Mouse (Mus musculus): ENCODE data around the gene Actr1a. TPM values are rescaled to one million over a fixed set of nuclear protein-coding genes. Genes with fewer than 3 reads are reported as not detected.

Gene Actr1a
- polyA plus RNA-seq (2014; fragmentation: Nextera tagmentation; extraction: Ambion mirVana) = 320 and 344 TPM in 2 replicates

DNA sequence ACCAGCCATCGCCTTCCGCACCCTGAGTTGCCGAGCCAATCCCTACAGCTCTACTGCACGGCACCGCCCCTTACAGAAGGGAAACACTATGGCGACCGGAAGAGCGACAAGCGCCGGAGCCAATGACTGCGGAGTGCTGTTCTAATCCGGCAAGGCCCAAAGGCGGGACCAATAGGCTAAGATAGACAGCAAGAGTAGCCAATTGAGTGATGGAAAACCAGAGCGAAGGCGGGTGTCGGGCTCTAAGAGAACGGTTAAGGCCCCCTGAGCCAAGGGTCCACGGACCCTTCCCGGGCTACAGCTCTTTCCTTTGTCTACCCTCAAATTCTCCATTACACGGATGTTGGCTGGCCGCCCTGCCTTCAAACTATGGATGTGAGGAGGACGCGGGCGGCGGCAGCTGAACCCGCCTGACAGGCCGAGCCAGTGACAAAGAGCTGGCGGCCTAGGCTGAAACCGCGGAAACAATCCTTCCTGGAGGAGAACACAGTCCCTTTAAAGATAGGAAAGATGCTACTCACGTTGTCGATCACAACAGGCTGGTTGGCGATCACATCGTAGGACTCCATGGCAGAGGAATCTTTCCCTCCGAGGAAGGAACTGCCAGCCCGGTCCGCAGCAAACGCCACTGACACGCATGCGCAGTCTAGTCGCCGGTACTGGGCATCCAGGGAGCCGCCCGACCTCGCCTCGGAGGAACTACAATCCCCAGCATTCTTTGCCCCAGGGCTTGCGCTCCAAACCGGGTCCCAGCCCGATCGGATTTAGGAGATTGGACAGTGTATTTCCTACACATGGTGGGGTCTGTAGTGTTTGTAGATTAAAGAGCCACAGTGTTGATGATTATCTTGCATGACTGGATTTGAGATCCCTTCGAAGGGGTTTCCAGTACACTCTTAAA is at the start of gene Actr1a:
Actr1a (minus strand) TSS at position 640 of the 901 bp plus-strand sequence.
- Histone ChIP-seq H3K4me2 (ENCODE audit: low read depth, low read length) (peak within 1 kb of the TSS; percentile 94), H3K9ac (replicated peaks; ENCODE audit: low read depth, low read length) (peak within 1 kb of the TSS; percentile 85), H3K4me3 (ENCODE audit: low read depth, low read length) (peak within 1 kb of the TSS; percentile 79), H3K27ac (ENCODE audit: low read depth, low read length) (peak within 1 kb of the TSS; percentile 89), H3K36me3 (ENCODE audit: control insufficient read depth, insufficient read depth, low read length) (no peaks in the 10 kb centered on the region), H3K27me3 (ENCODE audit: control insufficient read depth, insufficient read depth, low read length) (no peaks in the 10 kb centered on the region), H3K4me1 (ENCODE audit: control insufficient read depth, insufficient read depth, low read length) (peaks cover 40% of the 10 kb centered on the region), H3K9me3 (ENCODE audit: control insufficient read depth, low read length) (no peaks in the 10 kb centered on the region)
- under 1% methylated on average over 51 of the region's 51 CpGs for WGBS
- ATAC-seq (ENCODE audit: low read depth) = peak; percentile 97

DNA sequence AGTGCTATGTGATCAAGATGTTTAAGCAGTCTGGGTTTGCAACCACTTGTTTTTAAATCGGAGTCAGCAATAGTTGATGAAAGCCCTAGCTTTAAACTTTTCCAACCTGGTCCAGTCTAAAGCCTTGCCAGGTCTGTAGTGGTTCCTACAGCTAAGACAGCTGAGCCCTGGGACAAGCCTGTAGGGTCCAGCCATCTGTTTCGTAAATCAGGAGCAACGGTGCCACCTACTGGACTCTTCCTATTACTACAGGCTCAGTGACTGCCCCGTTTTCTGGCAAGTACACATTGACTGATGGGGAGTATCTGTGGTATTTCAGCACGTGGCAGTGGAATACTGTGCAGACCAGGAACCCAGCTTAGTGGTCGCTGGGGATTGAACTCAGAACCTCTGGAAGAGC is 48.7 kb upstream of the Actr1a start:
- H3K4me2 ChIP-seq (ENCODE audit: low read depth, low read length) = no peak overlapping the region
- no peaks in the 10 kb centered on the region for H3K9me3 ChIP-seq (ENCODE audit: control insufficient read depth, low read length)
- no peaks in the 10 kb centered on the region for H3K27me3 ChIP-seq (ENCODE audit: control insufficient read depth, insufficient read depth, low read length)
- WGBS = 3% methylated on average over 6 of the region's 6 CpGs
- peak; percentile 70 for ATAC-seq (ENCODE audit: low read depth)
- no peak overlapping the region for H3K27ac ChIP-seq (ENCODE audit: low read depth, low read length)
- H3K36me3 ChIP-seq (ENCODE audit: control insufficient read depth, insufficient read depth, low read length) = no peaks in the 10 kb centered on the region
- peaks cover 24% of the 10 kb centered on the region for H3K4me1 ChIP-seq (ENCODE audit: control insufficient read depth, insufficient read depth, low read length)
- H3K4me3 ChIP-seq (ENCODE audit: low read depth, low read length) = no peak overlapping the region
- H3K9ac ChIP-seq (replicated peaks; ENCODE audit: low read depth, low read length) = no peak overlapping the region

DNA sequence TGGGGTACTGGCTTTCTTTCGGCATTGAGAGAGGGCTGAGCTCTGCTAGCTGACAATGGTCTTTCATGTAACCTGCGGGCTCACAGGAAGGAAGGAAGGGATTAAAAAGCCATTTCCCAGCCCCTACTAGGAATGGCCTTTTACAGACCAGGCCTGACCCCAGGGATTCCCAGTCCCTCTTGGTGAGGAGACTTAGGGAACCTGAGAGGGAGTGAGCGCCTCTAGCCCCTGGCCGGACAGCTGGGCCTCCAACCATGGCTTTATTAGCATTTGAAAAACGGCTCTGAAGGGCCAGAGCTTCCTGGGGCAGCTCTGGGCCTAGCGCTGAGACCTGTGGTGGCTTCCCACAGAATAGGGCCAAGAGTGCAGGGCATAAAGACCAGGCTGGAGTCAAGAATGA is 48.0 kb upstream of the Actr1a start:
- Histone ChIP-seq H3K9ac (replicated peaks; ENCODE audit: low read depth, low read length) (no peak overlapping the region), H3K4me3 (ENCODE audit: low read depth, low read length) (no peak overlapping the region), H3K27me3 (ENCODE audit: control insufficient read depth, insufficient read depth, low read length) (no peaks in the 10 kb centered on the region), H3K4me2 (ENCODE audit: low read depth, low read length) (no peak overlapping the region), H3K27ac (ENCODE audit: low read depth, low read length) (no peak overlapping the region), H3K4me1 (ENCODE audit: control insufficient read depth, insufficient read depth, low read length) (peaks cover 22% of the 10 kb centered on the region), H3K9me3 (ENCODE audit: control insufficient read depth, low read length) (no peaks in the 10 kb centered on the region), H3K36me3 (ENCODE audit: control insufficient read depth, insufficient read depth, low read length) (no peaks in the 10 kb centered on the region)
- WGBS = 7% methylated on average over 6 of the region's 6 CpGs
- no peak for ATAC-seq (ENCODE audit: low read depth)

DNA sequence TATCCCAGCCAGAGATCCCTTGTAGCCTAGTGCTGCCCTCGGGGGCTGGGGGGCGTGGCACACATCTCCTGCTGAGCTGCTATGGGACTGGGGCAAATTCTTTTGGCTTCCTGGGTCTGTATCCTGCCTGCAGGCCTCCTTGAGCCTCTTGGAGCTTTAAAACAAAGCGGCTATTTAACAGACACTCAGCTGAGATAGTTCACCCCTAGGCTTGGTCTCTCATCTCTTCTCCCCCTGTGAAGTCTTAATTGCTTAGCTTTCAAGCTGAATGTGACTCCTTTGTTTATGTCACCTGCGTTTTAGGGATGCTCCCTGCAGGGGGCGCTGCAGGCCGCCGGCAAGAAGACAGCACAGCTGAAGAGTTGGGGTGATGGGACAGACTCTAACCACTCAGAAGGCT is 39.9 kb upstream of the Actr1a start:
- 1% methylated on average over 7 of the region's 7 CpGs for WGBS
- H3K27ac ChIP-seq (ENCODE audit: low read depth, low read length) = peak overlapping the region; percentile 17; the same call in 1 of the 2 replicates
- no peaks in the 10 kb centered on the region for H3K27me3 ChIP-seq (ENCODE audit: control insufficient read depth, insufficient read depth, low read length)
- H3K9me3 ChIP-seq (ENCODE audit: control insufficient read depth, low read length) = no peaks in the 10 kb centered on the region
- no peak overlapping the region for H3K9ac ChIP-seq (replicated peaks; ENCODE audit: low read depth, low read length)
- ATAC-seq (ENCODE audit: low read depth) = no peak
- H3K36me3 ChIP-seq (ENCODE audit: control insufficient read depth, insufficient read depth, low read length) = no peaks in the 10 kb centered on the region
- peaks cover 9% of the 10 kb centered on the region for H3K4me1 ChIP-seq (ENCODE audit: control insufficient read depth, insufficient read depth, low read length)
- H3K4me3 ChIP-seq (ENCODE audit: low read depth, low read length) = no peak overlapping the region
- no peak overlapping the region for H3K4me2 ChIP-seq (ENCODE audit: low read depth, low read length)

DNA sequence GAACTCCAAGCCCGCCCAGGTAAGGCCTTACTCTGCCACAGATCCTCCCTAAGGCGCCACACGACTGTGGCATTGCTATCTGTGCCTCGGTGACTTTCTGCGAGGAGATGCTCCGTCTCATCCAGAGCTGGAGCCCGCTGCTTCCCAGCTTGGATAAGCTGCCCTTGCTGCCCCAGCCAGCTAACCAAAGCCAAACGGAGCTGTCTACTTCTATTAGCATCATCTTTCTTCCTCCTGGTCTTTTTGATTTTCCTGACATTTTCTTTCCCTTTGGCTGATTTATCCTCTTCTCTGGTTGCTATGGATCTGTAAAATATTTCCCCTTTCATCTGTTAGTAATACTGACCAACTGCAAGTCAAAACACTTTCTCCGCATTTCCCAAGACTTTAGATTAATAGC is 39.0 kb upstream of the Actr1a start:
- H3K27me3 ChIP-seq (ENCODE audit: control insufficient read depth, insufficient read depth, low read length) = no peaks in the 10 kb centered on the region
- no peak overlapping the region for H3K9ac ChIP-seq (replicated peaks; ENCODE audit: low read depth, low read length)
- H3K4me1 ChIP-seq (ENCODE audit: control insufficient read depth, insufficient read depth, low read length) = peaks cover 9% of the 10 kb centered on the region
- no peaks in the 10 kb centered on the region for H3K9me3 ChIP-seq (ENCODE audit: control insufficient read depth, low read length)
- no peaks in the 10 kb centered on the region for H3K36me3 ChIP-seq (ENCODE audit: control insufficient read depth, insufficient read depth, low read length)
- H3K4me2 ChIP-seq (ENCODE audit: low read depth, low read length) = no peak overlapping the region
- WGBS = 70% methylated on average over 9 of the region's 9 CpGs
- no peak for ATAC-seq (ENCODE audit: low read depth)
- no peak overlapping the region for H3K4me3 ChIP-seq (ENCODE audit: low read depth, low read length)
- H3K27ac ChIP-seq (ENCODE audit: low read depth, low read length) = no peak overlapping the region

DNA sequence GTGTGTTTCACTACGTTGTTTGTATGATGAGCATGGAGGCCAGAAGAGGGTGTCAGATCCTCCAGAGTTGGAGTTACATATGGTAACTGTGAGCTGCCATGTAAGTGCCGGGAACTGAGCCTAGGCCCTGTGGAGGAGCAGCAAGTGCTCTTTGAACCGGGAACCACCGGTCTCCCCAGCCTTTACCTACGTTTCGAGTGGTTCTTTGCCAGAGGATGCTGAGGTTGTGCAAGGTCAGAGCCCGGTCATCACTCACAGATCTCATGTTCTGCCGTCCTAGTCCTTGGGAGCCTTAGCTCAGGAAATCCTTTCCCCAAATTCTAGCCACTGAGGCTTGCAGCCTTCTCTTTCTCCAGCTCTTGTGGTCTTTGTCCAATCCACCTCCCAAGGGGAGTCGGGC is 38.6 kb upstream of the Actr1a start:
- Histone ChIP-seq H3K9me3 (ENCODE audit: control insufficient read depth, low read length) (no peaks in the 10 kb centered on the region), H3K4me2 (ENCODE audit: low read depth, low read length) (no peak overlapping the region), H3K4me1 (ENCODE audit: control insufficient read depth, insufficient read depth, low read length) (peaks cover 9% of the 10 kb centered on the region), H3K4me3 (ENCODE audit: low read depth, low read length) (no peak overlapping the region), H3K27ac (ENCODE audit: low read depth, low read length) (no peak overlapping the region), H3K36me3 (ENCODE audit: control insufficient read depth, insufficient read depth, low read length) (no peaks in the 10 kb centered on the region), H3K9ac (replicated peaks; ENCODE audit: low read depth, low read length) (no peak overlapping the region), H3K27me3 (ENCODE audit: control insufficient read depth, insufficient read depth, low read length) (no peaks in the 10 kb centered on the region)
- no peak for ATAC-seq (ENCODE audit: low read depth)
- 68% methylated on average over 9 of the region's 9 CpGs for WGBS

DNA sequence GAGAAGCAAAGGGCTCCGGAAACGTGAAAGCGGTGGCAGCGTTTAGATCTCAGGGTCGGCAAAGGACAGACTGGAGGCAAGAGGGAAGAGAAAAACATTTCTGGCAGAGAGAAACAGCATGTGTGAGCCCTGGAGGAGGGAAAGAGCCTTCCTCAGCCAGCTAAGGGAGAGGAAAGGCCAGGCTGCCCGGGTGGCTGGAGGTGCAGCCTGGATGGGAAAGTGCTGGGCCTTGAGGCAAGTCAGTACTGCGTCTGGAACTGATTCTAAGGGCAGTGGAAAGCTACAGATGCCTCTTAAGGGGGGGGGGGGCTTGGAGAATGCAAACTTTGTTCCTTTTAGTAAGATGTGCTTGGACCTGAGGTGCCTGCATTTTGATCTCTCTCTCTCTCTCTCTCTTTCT is 38.2 kb upstream of the Actr1a start:
- no peak overlapping the region for H3K4me3 ChIP-seq (ENCODE audit: low read depth, low read length)
- 67% methylated on average over 7 of the region's 7 CpGs for WGBS
- no peak overlapping the region for H3K9ac ChIP-seq (replicated peaks; ENCODE audit: low read depth, low read length)
- no peaks in the 10 kb centered on the region for H3K36me3 ChIP-seq (ENCODE audit: control insufficient read depth, insufficient read depth, low read length)
- no peaks in the 10 kb centered on the region for H3K27me3 ChIP-seq (ENCODE audit: control insufficient read depth, insufficient read depth, low read length)
- H3K27ac ChIP-seq (ENCODE audit: low read depth, low read length) = no peak overlapping the region
- H3K9me3 ChIP-seq (ENCODE audit: control insufficient read depth, low read length) = no peaks in the 10 kb centered on the region
- H3K4me2 ChIP-seq (ENCODE audit: low read depth, low read length) = no peak overlapping the region
- peaks cover 9% of the 10 kb centered on the region for H3K4me1 ChIP-seq (ENCODE audit: control insufficient read depth, insufficient read depth, low read length)
- no peak for ATAC-seq (ENCODE audit: low read depth)

DNA sequence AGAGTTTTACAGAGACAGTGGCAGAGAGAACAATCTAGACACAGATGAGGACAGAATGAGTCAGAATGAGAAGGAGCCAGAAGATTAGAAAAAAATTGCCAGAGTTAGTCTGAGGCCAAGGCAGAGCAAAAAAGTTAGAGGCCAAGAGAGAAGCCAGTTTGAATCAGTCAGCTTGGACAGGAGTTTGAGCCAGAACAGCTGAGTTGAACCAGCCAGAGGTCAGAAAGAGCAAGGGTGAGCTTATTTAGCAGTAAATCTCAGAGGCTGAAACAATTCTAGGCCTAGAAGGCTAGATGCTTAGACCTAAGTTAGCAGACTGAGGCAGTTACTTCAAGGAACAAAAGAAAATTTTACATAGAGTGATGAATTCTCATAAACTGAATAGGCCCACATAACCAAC is 33.7 kb upstream of the Actr1a start:
- H3K9ac ChIP-seq (replicated peaks; ENCODE audit: low read depth, low read length) = no peak overlapping the region
- H3K36me3 ChIP-seq (ENCODE audit: control insufficient read depth, insufficient read depth, low read length) = no peaks in the 10 kb centered on the region
- H3K4me1 ChIP-seq (ENCODE audit: control insufficient read depth, insufficient read depth, low read length) = peaks cover 4% of the 10 kb centered on the region; the same call in 1 of the 2 replicates
- no peaks in the 10 kb centered on the region for H3K9me3 ChIP-seq (ENCODE audit: control insufficient read depth, low read length)
- H3K27ac ChIP-seq (ENCODE audit: low read depth, low read length) = no peak overlapping the region
- no peaks in the 10 kb centered on the region for H3K27me3 ChIP-seq (ENCODE audit: control insufficient read depth, insufficient read depth, low read length)
- no peak for ATAC-seq (ENCODE audit: low read depth)
- H3K4me3 ChIP-seq (ENCODE audit: low read depth, low read length) = no peak overlapping the region
- no peak overlapping the region for H3K4me2 ChIP-seq (ENCODE audit: low read depth, low read length)

DNA sequence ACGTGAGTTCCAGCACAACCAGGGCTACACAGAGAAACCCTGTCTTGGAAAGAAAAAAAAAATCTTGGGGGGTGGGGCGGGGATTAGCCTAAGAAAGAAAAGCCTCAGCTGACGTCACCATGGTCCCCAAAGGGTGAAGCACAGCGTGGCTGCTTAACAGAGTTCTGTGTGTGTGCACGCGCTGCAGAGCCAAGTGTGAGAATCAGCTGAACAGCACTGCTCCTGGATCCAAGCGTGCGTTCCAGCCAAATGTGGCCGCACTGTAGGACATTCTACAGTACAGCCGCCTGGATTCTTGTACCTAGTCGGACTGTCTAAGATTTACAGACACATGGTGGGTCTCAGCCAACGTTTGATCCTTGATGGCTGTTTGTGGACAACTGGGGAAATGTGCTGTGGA is 30.9 kb upstream of the Actr1a start:
- WGBS = 59% methylated on average over 12 of the region's 12 CpGs
- no peak overlapping the region for H3K9ac ChIP-seq (replicated peaks; ENCODE audit: low read depth, low read length)

More for the DNA sequence above, 30.9 kb upstream of the Actr1a start:
- Histone ChIP-seq H3K4me1 (ENCODE audit: control insufficient read depth, insufficient read depth, low read length) (peaks cover 11% of the 10 kb centered on the region; the same call in 1 of the 2 replicates), H3K27ac (ENCODE audit: low read depth, low read length) (no peak overlapping the region), H3K36me3 (ENCODE audit: control insufficient read depth, insufficient read depth, low read length) (no peaks in the 10 kb centered on the region), H3K4me2 (ENCODE audit: low read depth, low read length) (no peak overlapping the region), H3K4me3 (ENCODE audit: low read depth, low read length) (no peak overlapping the region), H3K9me3 (ENCODE audit: control insufficient read depth, low read length) (no peaks in the 10 kb centered on the region), H3K27me3 (ENCODE audit: control insufficient read depth, insufficient read depth, low read length) (no peaks in the 10 kb centered on the region)
- no peak for ATAC-seq (ENCODE audit: low read depth)

All from neural tube, embryonic 14.5 days (tissue).